Mouse (Mus musculus): Measurements from ENCODE around the gene Kcnk10. TPM values are rescaled to one million over a fixed set of nuclear protein-coding genes. Genes with fewer than 3 reads are reported as not detected.

Kcnk10 gene
- total and polyA plus RNA-seq, 2 experiments from 2014 or later, result 37.4 to 56.6 TPM

GRCm38 (mm10) chr12:98548141-98548540 lies 30.0 kb downstream of the Kcnk10 start:
- Histone ChIP-seq H3K4me1 (ENCODE audit: insufficient read depth, low read length) (no peaks in the 10 kb centered on the region), H3K4me2 (ENCODE audit: low read depth, low read length, poor library complexity, severe bottlenecking) (no peak overlapping the region), H3K9me3 (ENCODE audit: low read length) (no peaks in the 10 kb centered on the region), H3K27ac (ENCODE audit: low read depth, low read length) (no peak overlapping the region), H3K9ac (replicated peaks; ENCODE audit: low read length, poor library complexity, severe bottlenecking) (no peak overlapping the region), H3K36me3 (ENCODE audit: insufficient read depth, low read length) (no peaks in the 10 kb centered on the region), H3K27me3 (ENCODE audit: insufficient read depth, low read length) (no peaks in the 10 kb centered on the region), H3K4me3 (ENCODE audit: low read depth, low read length) (no peak overlapping the region)
- ATAC-seq (ENCODE audit: low FRiP score), result no peak
- 86% methylated on average over 9 of the region's 9 CpGs for WGBS
- DNase-seq (ENCODE audit: low spot score), result no peak
- TF ChIP-seq CTCF (IDR thresholded peaks at IDR 0.05), result no peak

DNA sequence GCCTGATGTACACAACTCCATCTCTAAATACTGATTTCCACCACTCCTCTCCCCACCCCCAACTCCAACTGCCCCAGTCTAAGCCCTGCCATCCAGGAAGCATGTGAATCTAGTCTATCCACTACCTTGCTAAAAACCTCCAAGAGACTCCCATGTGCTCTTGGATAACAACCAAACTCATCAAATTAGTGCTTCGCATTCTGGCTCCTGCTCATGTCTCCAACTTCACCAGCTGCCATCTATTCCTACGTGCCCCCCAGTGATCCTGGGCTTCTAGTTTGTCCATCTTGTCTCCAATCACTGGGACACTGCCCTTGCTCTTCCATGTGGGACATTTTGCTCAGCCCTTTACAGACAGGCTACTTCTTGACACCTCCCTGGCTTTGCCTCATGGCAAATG lies 32.2 kb downstream of the Kcnk10 start:
- no peaks in the 10 kb centered on the region for H3K36me3 ChIP-seq (ENCODE audit: insufficient read depth, low read length)
- no peaks in the 10 kb centered on the region for H3K4me1 ChIP-seq (ENCODE audit: insufficient read depth, low read length)
- H3K9me3 ChIP-seq (ENCODE audit: low read length), result no peaks in the 10 kb centered on the region
- no peaks in the 10 kb centered on the region for H3K27me3 ChIP-seq (ENCODE audit: insufficient read depth, low read length)
- ATAC-seq (ENCODE audit: low FRiP score) (no peak), DNase-seq (ENCODE audit: low spot score) (peak; percentile 45)
- no peak overlapping the region for H3K9ac ChIP-seq (replicated peaks; ENCODE audit: low read length, poor library complexity, severe bottlenecking)
- no peak overlapping the region for H3K27ac ChIP-seq (ENCODE audit: low read depth, low read length)
- no peak overlapping the region for H3K4me3 ChIP-seq (ENCODE audit: low read depth, low read length)
- 87% methylated on average over 2 of the region's 2 CpGs for WGBS
- no peak overlapping the region for H3K4me2 ChIP-seq (ENCODE audit: low read depth, low read length, poor library complexity, severe bottlenecking)
- TF ChIP-seq CTCF (IDR thresholded peaks at IDR 0.05), result no peak

DNA sequence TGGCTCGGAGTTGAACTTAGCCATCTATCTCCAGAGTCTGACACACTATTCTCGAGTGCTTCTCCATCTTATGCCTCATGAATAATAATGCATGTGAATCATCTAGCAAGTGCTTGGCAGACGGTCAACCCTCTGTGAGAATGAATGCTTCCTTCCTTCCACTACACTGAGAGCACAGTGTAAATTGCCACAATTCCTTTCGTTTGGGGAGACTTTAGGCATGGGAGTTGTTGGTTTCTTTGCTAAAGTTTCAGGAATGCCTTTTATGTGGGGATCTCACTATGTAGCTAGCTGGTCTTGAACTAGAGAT lies 32.9 kb downstream of the Kcnk10 start:
- Histone ChIP-seq H3K4me2 (ENCODE audit: low read depth, low read length, poor library complexity, severe bottlenecking) (no peak overlapping the region), H3K4me3 (ENCODE audit: low read depth, low read length) (no peak overlapping the region), H3K9me3 (ENCODE audit: low read length) (no peaks in the 10 kb centered on the region), H3K36me3 (ENCODE audit: insufficient read depth, low read length) (no peaks in the 10 kb centered on the region), H3K4me1 (ENCODE audit: insufficient read depth, low read length) (no peaks in the 10 kb centered on the region), H3K9ac (replicated peaks; ENCODE audit: low read length, poor library complexity, severe bottlenecking) (no peak overlapping the region), H3K27me3 (ENCODE audit: insufficient read depth, low read length) (no peaks in the 10 kb centered on the region), H3K27ac (ENCODE audit: low read depth, low read length) (no peak overlapping the region)
- 58% methylated on average over 4 of the region's 4 CpGs for WGBS
- ATAC-seq (ENCODE audit: low FRiP score), result no peak
- no peak for TF ChIP-seq CTCF (IDR thresholded peaks at IDR 0.05)
- peak; percentile 50 for DNase-seq (ENCODE audit: low spot score)

- H3K9me3 ChIP-seq (ENCODE audit: low read length), result no peaks in the 10 kb centered on the region
- no peak overlapping the region for H3K27ac ChIP-seq (ENCODE audit: low read depth, low read length)
- no peaks in the 10 kb centered on the region for H3K27me3 ChIP-seq (ENCODE audit: insufficient read depth, low read length)
- no peak for DNase-seq (ENCODE audit: low spot score)
- no peak for ATAC-seq (ENCODE audit: low FRiP score)
- no peak overlapping the region for H3K4me2 ChIP-seq (ENCODE audit: low read depth, low read length, poor library complexity, severe bottlenecking)
- TF ChIP-seq CTCF (IDR thresholded peaks at IDR 0.05), result no peak
- 81% methylated on average over 9 of the region's 9 CpGs for WGBS
- no peak overlapping the region for H3K9ac ChIP-seq (replicated peaks; ENCODE audit: low read length, poor library complexity, severe bottlenecking)
- no peaks in the 10 kb centered on the region for H3K36me3 ChIP-seq (ENCODE audit: insufficient read depth, low read length)
- H3K4me3 ChIP-seq (ENCODE audit: low read depth, low read length), result no peak overlapping the region
- H3K4me1 ChIP-seq (ENCODE audit: insufficient read depth, low read length), result no peaks in the 10 kb centered on the region
Observed at GRCm38 (mm10) chr12:98544545-98545250, 33.4 kb downstream of the Kcnk10 start.

GRCm38 (mm10) chr12:98536760-98537159 lies 41.4 kb downstream of the Kcnk10 start:
- DNase-seq (ENCODE audit: low spot score) (no peak), ATAC-seq (ENCODE audit: low FRiP score) (no peak)
- H3K4me2 ChIP-seq (ENCODE audit: low read depth, low read length, poor library complexity, severe bottlenecking), result no peak overlapping the region
- no peak for TF ChIP-seq CTCF (IDR thresholded peaks at IDR 0.05)
- no peak overlapping the region for H3K4me3 ChIP-seq (ENCODE audit: low read depth, low read length)
- H3K27me3 ChIP-seq (ENCODE audit: insufficient read depth, low read length), result no peaks in the 10 kb centered on the region
- H3K36me3 ChIP-seq (ENCODE audit: insufficient read depth, low read length), result no peaks in the 10 kb centered on the region
- H3K4me1 ChIP-seq (ENCODE audit: insufficient read depth, low read length), result no peaks in the 10 kb centered on the region; the same call in 1 of the 2 replicates
- no peaks in the 10 kb centered on the region for H3K9me3 ChIP-seq (ENCODE audit: low read length)
- no peak overlapping the region for H3K27ac ChIP-seq (ENCODE audit: low read depth, low read length)
- WGBS, result 81% methylated on average over 5 of the region's 5 CpGs
- no peak overlapping the region for H3K9ac ChIP-seq (replicated peaks; ENCODE audit: low read length, poor library complexity, severe bottlenecking)

DNA sequence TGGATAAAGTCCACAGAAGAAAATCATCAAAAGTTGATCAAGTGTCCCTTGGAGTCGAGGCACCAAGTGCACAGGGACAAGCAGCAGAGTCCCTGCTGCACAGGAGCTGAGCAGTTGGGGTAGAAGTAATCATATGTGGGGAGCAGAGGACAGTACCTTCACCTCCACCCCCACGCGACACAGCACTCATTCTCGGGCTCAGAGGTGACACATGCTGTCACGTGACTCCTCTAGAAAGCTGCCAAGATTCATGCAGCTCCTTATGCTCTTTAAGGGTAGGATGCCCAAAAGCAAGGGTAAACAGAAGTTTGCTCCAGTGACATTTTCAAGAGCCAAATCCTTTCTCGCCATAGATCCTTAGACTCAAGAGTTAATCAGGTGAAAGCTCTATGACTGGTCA lies 42.1 kb downstream of the Kcnk10 start:
- Histone ChIP-seq H3K9ac (replicated peaks; ENCODE audit: low read length, poor library complexity, severe bottlenecking) (no peak overlapping the region), H3K4me1 (ENCODE audit: insufficient read depth, low read length) (no peaks in the 10 kb centered on the region; the same call in 1 of the 2 replicates), H3K27ac (ENCODE audit: low read depth, low read length) (no peak overlapping the region; the same call in 1 of the 2 replicates), H3K9me3 (ENCODE audit: low read length) (no peaks in the 10 kb centered on the region), H3K4me3 (ENCODE audit: low read depth, low read length) (no peak overlapping the region), H3K4me2 (ENCODE audit: low read depth, low read length, poor library complexity, severe bottlenecking) (no peak overlapping the region), H3K36me3 (ENCODE audit: insufficient read depth, low read length) (no peaks in the 10 kb centered on the region), H3K27me3 (ENCODE audit: insufficient read depth, low read length) (no peaks in the 10 kb centered on the region)
- WGBS, result 74% methylated on average over 6 of the region's 6 CpGs
- DNase-seq (ENCODE audit: low spot score) (no peak), ATAC-seq (ENCODE audit: low FRiP score) (no peak)
- TF ChIP-seq CTCF (IDR thresholded peaks at IDR 0.05), result no peak
